Mouse (Mus musculus) spleen, adult 2 months (tissue): ENCODE results near the gene Apeh.

ENCODE experiments used
- CTCF ChIP-seq: fragments of 200-500 bp; IDR thresholded peaks from 2 replicates; pipeline ENCODE4 v1.5.1; 2011; ENCODE audit warnings: mild to moderate bottlenecking, inconsistent platforms; ENCODE audit not compliant: insufficient read depth, insufficient read length, insufficient replicate concordance; ENCODE audit errors: extremely low read depth
- POLR2A ChIP-seq: fragments of 200-500 bp; IDR thresholded peaks from 2 replicates; pipeline ENCODE4 v1.6.1; 2011; ENCODE audit warnings: low read depth, low read length, inconsistent platforms

- no peak for TF ChIP-seq CTCF
- no peak for TF ChIP-seq POLR2A
These were observed 40.7 kb downstream of the Apeh start for GRCm38 (mm10) chr9:108053665-108054225.
